Mouse (Mus musculus) embryonic facial prominence, embryonic 12.5 days (tissue): ENCODE measurements at regions not wholly inside any gene's neighbourhood (a gene's known extent, or its start where the extent isn't known, plus 50 kb on each side); places are given as distances from the start of the nearest gene placed in this dataset.

Experiments used
- ATAC-seq: fragments of 200-750 bp; cut with Nextera tagmentation; 2 replicates; pipeline ENCODE4 v1.8.0; 2017; ENCODE audit not compliant: insufficient number of reproducible peaks, insufficient read depth, low FRiP score, low TSS enrichment
- H3K27ac ChIP-seq: fragments of 300-500 bp; sonication (generic); 2 replicates; pipeline ENCODE4 v1.5.1; 2016; ENCODE audit warnings: mild to moderate bottlenecking
- H3K27me3 ChIP-seq: fragments of 300-500 bp; sonication (generic); 2 replicates; pipeline ENCODE4 v1.6.1; 2016; ENCODE audit warnings: mild to moderate bottlenecking, moderate library complexity
- H3K36me3 ChIP-seq: fragments of 300-500 bp; sonication (generic); 2 replicates; pipeline ENCODE4 v1.6.1; 2016; ENCODE audit warnings: mild to moderate bottlenecking
- H3K4me1 ChIP-seq: fragments of 300-500 bp; sonication (generic); 2 replicates; pipeline ENCODE4 v1.6.1; 2016
- H3K4me2 ChIP-seq: fragments of 300-500 bp; sonication (generic); replicated peaks from 2 replicates; pipeline ENCODE4 v1.6.1; 2016; ENCODE audit warnings: mild to moderate bottlenecking, moderate library complexity
- H3K4me3 ChIP-seq: fragments of 300-500 bp; sonication (generic); 2 replicates; pipeline ENCODE4 v1.5.1; 2016; ENCODE audit warnings: mild to moderate bottlenecking
- H3K9ac ChIP-seq: fragments of 300-500 bp; sonication (generic); 2 replicates; pipeline ENCODE4 v1.6.1; 2016; ENCODE audit warnings: mild to moderate bottlenecking, moderate library complexity
- H3K9me3 ChIP-seq: fragments of 300-500 bp; sonication (generic); 2 replicates; pipeline ENCODE4 v1.6.1; 2016; ENCODE audit warnings: mild to moderate bottlenecking, moderate library complexity
- WGBS: fragments of 180-500 bp; shearing (Covaris S2); methylation state at CpG from one replicate; pipeline ENCODE4 v1.1.7; 2016; 5-methylcytosine and 5-hydroxymethylcytosine counted together

DNA sequence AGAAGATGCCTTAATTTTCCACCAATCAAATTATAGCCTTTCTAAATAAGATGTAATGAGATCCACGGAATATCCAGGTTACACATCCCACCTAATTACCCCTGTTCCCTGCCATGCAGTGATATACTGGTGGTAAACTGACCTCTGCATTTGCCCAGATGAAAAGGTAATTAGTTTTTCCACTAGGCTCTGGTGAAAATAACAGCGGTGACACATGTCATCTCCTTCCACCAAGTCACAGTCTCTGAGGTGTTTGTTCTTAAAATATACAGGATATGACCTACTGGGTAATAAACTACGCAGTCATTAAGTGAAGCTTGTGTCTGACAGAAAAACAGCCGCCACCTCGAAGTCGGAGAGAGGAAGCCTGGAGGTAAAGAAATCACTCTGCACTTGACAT is 313.6 kb upstream of the Spred2 start:
- no peaks in the 10 kb centered on the region for H3K36me3 ChIP-seq
- no peak overlapping the region for H3K4me2 ChIP-seq
- H3K27me3 ChIP-seq = no peaks in the 10 kb centered on the region
- H3K9me3 ChIP-seq = no peaks in the 10 kb centered on the region
- H3K4me3 ChIP-seq = no peak overlapping the region
- H3K4me1 ChIP-seq = no peaks in the 10 kb centered on the region
- H3K9ac ChIP-seq = no peak overlapping the region
- ATAC-seq = no peak
- 66% methylated on average over 6 of the region's 6 CpGs for WGBS
- H3K27ac ChIP-seq = no peak overlapping the region

DNA sequence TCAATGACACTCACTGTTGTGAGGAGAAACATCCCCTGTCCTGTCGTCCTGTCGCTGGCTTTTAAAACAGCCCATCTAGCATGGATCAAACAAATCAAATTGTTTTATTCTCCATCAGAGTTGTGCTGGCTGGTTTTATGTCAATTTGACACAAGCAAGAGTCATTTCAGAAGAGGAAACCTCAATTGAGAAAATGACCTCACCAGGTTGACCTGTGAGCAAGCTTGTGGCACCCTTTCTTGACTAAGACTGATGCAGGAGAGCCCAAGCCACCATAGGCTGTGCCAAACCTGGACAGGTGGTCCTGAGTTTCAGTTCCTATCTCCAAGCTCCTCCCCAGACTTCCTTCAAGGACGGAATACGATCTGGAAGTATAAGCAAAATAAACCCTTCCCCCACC is 313.0 kb upstream of the Spred2 start:
- no peaks in the 10 kb centered on the region for H3K4me1 ChIP-seq
- no peak overlapping the region for H3K9ac ChIP-seq
- no peaks in the 10 kb centered on the region for H3K36me3 ChIP-seq
- no peaks in the 10 kb centered on the region for H3K27me3 ChIP-seq
- WGBS = 81% methylated on average over 4 of the region's 4 CpGs
- no peak overlapping the region for H3K27ac ChIP-seq
- H3K4me2 ChIP-seq = no peak overlapping the region
- H3K9me3 ChIP-seq = no peaks in the 10 kb centered on the region
- H3K4me3 ChIP-seq = no peak overlapping the region
- ATAC-seq = no peak

DNA sequence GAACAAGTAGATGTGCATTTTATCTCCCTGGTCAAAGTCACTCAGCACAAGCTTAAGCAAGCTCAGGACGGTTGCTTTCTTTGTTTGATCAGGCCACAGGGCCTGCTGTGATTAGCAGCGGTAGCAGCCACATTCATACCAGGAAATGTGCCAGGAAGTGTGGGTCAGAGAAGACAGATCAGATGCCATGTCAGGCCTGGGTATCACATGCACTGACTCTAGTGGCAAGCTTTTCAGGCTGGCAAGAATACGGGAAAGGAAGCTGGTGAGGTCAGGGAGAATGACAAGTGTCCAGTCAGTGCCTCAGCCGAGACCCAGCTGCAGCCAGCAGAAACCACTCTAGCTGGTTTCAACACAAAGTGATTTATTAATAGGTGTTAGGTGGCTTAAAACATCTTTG is 307.7 kb upstream of the Spred2 start:
- Histone ChIP-seq H3K27ac (no peak overlapping the region), H3K4me3 (no peak overlapping the region), H3K9ac (no peak overlapping the region), H3K36me3 (no peaks in the 10 kb centered on the region), H3K4me2 (no peak overlapping the region), H3K9me3 (no peaks in the 10 kb centered on the region), H3K27me3 (no peaks in the 10 kb centered on the region), H3K4me1 (no peaks in the 10 kb centered on the region; the same call in 1 of the 2 replicates)
- ATAC-seq = no peak
- WGBS = 67% methylated on average over 4 of the region's 4 CpGs

DNA sequence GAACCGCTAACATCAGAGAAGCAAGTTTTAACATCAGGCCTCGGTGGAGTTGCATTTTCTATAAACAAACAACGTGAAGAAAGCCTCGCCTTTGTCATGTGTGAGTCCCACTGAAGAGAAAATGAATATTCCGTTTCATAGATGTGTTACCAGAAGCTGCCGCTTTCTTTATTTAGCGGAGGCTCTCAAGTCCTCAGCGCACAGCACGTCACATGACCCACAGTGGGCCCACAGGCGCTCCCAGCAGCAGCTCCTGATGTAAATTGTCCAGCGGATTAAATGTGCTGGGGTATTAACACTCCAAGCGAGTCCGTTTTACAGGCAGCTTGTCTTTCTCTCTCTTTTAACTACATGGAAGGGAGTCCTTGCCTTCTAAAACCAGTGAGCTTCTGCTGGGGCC is 304.7 kb upstream of the Spred2 start:
- Histone ChIP-seq H3K4me1 (no peaks in the 10 kb centered on the region; the same call in 1 of the 2 replicates), H3K9me3 (peaks cover 4% of the 10 kb centered on the region; the same call in 1 of the 2 replicates), H3K36me3 (no peaks in the 10 kb centered on the region), H3K4me3 (no peak overlapping the region), H3K27me3 (no peaks in the 10 kb centered on the region), H3K27ac (no peak overlapping the region), H3K9ac (no peak overlapping the region), H3K4me2 (no peak overlapping the region)
- 77% methylated on average over 13 of the region's 13 CpGs for WGBS
- no peak for ATAC-seq

DNA sequence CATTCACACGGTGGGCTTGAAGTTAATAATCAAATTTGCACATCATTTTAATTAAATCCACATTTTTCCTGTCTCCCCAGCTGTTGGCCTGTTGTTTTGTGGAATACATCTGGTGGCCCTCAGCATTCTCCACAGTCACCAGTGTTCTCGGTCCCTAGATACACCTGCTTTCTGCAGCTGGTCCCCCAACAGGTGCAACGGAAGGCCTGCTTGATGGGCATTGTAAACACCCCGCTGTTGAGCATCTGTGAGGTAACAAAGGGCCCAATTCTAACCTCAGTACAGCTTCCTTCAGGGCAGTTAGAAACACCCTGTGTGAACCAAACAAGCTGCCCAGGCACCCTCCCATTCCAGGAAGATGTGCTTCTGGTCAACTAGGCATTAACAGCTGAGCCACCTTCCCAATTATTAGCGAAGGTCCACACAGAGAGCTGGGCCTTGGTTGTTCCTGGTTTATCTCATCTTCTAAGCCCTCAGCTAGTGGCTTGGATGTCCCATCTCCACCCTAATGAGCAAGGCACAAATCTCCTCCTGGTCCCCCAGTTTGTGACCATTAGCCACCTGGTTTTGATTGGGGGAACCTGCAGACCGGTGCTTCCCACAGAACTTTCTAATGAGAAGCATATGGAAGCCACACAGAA is 293.0 kb upstream of the Spred2 start:
- Histone ChIP-seq H3K36me3 (no peaks in the 10 kb centered on the region), H3K9me3 (no peaks in the 10 kb centered on the region), H3K27me3 (no peaks in the 10 kb centered on the region), H3K4me2 (no peak overlapping the region), H3K27ac (no peak overlapping the region), H3K4me3 (no peak overlapping the region), H3K4me1 (no peaks in the 10 kb centered on the region), H3K9ac (no peak overlapping the region)
- WGBS = 62% methylated on average over 6 of the region's 6 CpGs
- no peak for ATAC-seq

DNA sequence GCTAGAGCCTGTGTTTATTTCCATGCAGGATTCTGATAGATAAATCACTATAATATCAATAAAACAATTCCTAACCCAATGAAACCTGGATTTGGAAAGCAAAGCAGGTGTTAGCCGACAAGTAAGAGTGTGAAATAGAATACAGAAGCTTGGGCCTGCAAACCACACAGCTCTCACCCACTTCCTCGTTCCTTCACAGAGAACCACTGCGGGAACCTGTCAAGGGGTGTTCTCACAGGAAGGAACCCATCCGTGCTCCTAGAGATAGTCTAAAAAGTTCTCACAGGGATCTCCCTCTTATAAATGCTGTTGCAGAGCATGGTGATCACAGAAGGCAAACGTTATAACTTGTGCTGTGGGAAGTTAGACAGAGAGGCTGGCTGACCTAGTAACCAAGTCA is 291.7 kb upstream of the Spred2 start:
- Histone ChIP-seq H3K9ac (no peak overlapping the region), H3K27me3 (no peaks in the 10 kb centered on the region; the same call in 1 of the 2 replicates), H3K4me1 (no peaks in the 10 kb centered on the region), H3K36me3 (no peaks in the 10 kb centered on the region), H3K9me3 (no peaks in the 10 kb centered on the region), H3K27ac (no peak overlapping the region), H3K4me3 (no peak overlapping the region), H3K4me2 (no peak overlapping the region)
- ATAC-seq = no peak
- 78% methylated on average over 5 of the region's 5 CpGs for WGBS

DNA sequence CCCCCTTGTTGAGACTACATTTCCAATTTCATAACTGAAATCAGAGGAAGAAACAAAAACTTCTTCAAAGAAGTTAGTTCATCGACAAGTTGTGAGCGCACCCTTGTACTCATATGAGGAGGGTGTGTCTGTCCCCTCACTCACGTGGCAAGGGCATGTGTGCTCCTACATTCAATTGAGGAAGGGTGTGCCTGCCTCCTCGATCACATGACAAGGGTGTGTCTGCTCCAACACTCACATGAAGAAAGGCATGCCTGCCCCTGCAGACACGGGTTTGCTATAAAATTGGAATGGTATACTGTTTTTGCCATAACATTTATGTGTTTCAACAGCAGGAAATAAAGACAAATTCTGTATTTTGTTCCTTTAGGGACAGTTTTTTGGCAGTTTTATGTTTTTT is 290.6 kb upstream of the Spred2 start:
- Histone ChIP-seq H3K4me2 (no peak overlapping the region), H3K27ac (no peak overlapping the region), H3K27me3 (no peaks in the 10 kb centered on the region; the same call in 1 of the 2 replicates), H3K9ac (no peak overlapping the region), H3K36me3 (no peaks in the 10 kb centered on the region), H3K9me3 (no peaks in the 10 kb centered on the region), H3K4me1 (no peaks in the 10 kb centered on the region), H3K4me3 (no peak overlapping the region)
- 81% methylated on average over 5 of the region's 5 CpGs for WGBS
- ATAC-seq = no peak

DNA sequence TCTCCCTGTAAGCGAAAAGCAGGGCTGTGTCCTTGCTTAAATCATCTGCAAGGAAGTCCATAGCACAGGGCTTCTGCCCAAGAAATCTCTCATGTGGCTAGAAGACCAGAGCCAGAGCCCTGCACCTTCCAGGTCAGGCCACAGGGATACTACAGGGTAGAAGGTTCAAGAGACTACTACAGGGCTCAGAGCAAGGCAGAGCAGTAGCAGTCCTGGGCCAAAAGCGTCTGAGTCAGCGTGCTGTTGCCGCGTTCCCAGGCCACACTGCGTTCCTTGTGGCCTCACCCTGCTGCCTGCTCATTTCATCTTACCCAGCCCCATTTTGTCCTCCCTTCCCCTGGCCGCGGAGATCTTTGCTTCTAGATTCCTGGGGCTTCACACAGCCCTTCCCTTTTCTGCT is 283.0 kb upstream of the Spred2 start:
- Histone ChIP-seq H3K9me3 (no peaks in the 10 kb centered on the region), H3K27me3 (no peaks in the 10 kb centered on the region; the same call in 1 of the 2 replicates), H3K9ac (no peak overlapping the region), H3K27ac (peak overlapping the region; percentile 72), H3K4me3 (no peak overlapping the region), H3K4me1 (peaks cover 11% of the 10 kb centered on the region; the same call in 1 of the 2 replicates), H3K36me3 (no peaks in the 10 kb centered on the region), H3K4me2 (no peak overlapping the region)
- WGBS = 63% methylated on average over 8 of the region's 8 CpGs
- no peak for ATAC-seq

DNA sequence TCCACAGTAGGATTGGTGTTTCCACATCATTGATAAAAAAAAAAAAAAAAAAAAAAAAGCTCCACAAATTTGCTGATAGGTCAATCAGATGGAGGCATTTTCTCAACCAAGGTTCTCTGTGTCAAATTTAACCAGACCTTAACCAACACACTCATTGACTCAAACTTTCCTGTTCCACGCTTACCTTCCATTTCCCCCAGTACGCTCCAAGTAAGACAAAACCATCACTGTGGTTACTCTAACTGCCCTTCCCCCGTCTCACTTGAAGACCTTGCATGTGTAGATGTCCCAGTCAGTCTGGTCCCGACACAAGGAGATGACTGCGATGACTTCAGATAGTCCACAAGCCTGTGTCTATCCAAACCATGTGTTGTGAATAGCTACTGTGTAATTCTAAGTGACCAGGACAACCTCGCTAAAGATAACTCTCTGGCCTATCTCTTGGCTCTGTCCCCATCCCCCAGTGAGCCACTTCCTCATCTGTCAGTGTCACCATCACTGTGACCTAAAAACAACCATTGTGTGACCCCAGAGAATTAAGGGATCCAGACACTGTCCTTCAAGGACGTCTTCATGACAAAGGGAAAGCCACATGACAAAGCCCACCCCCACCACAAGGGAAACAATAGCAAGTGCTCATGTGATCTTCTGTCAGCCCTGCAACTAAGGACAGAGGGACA is 279.9 kb upstream of the Spred2 start:
- peaks cover 11% of the 10 kb centered on the region; the same call in 1 of the 2 replicates for H3K4me1 ChIP-seq
- H3K27me3 ChIP-seq = no peaks in the 10 kb centered on the region; the same call in 1 of the 2 replicates
- 76% methylated on average over 7 of the region's 7 CpGs for WGBS
- no peak for ATAC-seq
- no peaks in the 10 kb centered on the region for H3K9me3 ChIP-seq
- H3K36me3 ChIP-seq = no peaks in the 10 kb centered on the region
- no peak overlapping the region for H3K27ac ChIP-seq
- no peak overlapping the region for H3K4me3 ChIP-seq
- no peak overlapping the region for H3K9ac ChIP-seq
- H3K4me2 ChIP-seq = no peak overlapping the region

DNA sequence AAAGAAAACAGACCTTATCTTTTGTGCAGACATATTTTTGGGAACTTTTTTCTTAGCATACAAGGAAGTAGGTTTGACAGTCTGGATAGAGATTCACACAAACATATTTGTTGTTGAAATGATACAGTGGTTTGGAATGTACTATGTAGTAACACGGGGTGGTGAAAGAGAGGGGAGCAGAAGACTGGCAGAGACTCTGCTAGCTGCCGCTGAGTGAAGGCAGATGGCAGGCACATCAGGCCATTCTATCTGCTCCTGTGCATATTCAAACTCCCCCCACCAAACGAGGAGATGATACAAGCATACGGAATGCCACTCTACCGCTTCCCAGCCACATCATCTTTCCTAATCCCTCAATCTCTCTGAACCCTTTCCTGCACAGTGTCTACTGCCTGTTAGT is 279.1 kb upstream of the Spred2 start:
- H3K9ac ChIP-seq = no peak overlapping the region
- 68% methylated on average over 5 of the region's 5 CpGs for WGBS
- ATAC-seq = no peak

DNA sequence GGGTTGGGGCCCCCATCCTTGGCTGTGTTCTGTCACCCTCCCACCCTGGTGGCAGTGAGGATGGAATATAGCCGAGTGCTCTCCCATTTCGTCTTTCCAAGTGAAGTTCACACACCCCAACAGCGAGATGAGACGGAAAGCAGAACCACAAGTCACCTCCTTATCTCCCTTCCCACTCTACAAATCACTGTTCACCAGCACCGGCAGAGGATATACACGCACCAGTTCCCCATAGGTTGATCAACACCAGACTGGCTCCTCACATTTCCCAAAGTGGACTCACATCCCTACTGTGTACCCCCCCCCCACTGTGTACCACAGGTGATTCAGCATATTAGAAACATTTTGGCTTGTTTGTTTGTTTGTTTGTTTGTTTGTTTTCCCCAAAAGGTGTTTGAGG is 272.7 kb upstream of the Spred2 start:
- Histone ChIP-seq H3K4me3 (no peak overlapping the region), H3K9me3 (no peaks in the 10 kb centered on the region), H3K4me2 (no peak overlapping the region), H3K36me3 (no peaks in the 10 kb centered on the region), H3K27me3 (no peaks in the 10 kb centered on the region), H3K27ac (no peak overlapping the region), H3K9ac (no peak overlapping the region), H3K4me1 (0 out of 2 replicates have a peak, but pooled peaks cover 4% of the 10 kb centered on the region)
- WGBS = 89% methylated on average over 6 of the region's 6 CpGs
- ATAC-seq = no peak

More for the DNA sequence above, 279.1 kb upstream of the Spred2 start:
- Histone ChIP-seq H3K4me3 (no peak overlapping the region), H3K4me1 (peaks cover 11% of the 10 kb centered on the region; the same call in 1 of the 2 replicates), H3K9me3 (no peaks in the 10 kb centered on the region), H3K27ac (no peak overlapping the region), H3K36me3 (no peaks in the 10 kb centered on the region), H3K4me2 (no peak overlapping the region), H3K27me3 (no peaks in the 10 kb centered on the region)

DNA sequence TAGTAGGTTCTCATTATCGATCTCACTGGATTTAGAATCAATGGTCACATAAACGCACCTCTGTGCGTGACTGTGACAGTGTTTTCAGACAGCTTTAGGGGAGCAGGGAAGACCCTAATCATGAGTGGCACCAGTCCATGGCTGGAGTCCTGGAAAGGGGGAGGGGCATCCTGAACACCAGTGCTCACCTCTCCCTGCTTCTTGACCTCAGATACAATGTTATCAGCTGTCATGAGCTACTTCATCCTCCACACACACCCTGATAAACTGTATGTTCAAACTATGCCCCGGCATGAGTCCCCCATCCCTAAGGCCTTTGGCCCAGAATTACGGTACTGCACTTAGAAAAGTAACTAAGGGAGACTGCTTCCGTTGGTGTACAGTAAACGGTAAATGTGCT is 272.2 kb upstream of the Spred2 start:
- no peak for ATAC-seq
- Histone ChIP-seq H3K4me3 (no peak overlapping the region), H3K27me3 (no peaks in the 10 kb centered on the region), H3K4me2 (no peak overlapping the region), H3K27ac (no peak overlapping the region), H3K9ac (no peak overlapping the region), H3K36me3 (no peaks in the 10 kb centered on the region), H3K9me3 (no peaks in the 10 kb centered on the region), H3K4me1 (0 out of 2 replicates have a peak, but pooled peaks cover 4% of the 10 kb centered on the region)
- WGBS = 92% methylated on average over 7 of the region's 7 CpGs
